Mouse (Mus musculus) testis, adult 2 months (tissue): ENCODE measurements around the gene Mettl17. TPM values are rescaled to one million over a fixed set of nuclear protein-coding genes. Genes with fewer than 3 reads are reported as not detected.
"Not testable (repeated sequence)": the region's sequence is repeated elsewhere in the genome, so short reads cannot be mapped to it uniquely, and the experiment has no call there.

ENCODE experiments used
- H3K27ac ChIP-seq: fragments of 200-500 bp; 2 replicates; pipeline ENCODE4 v1.5.1; 2012; ENCODE audit warnings: low read depth, low read length; ENCODE audit not compliant: control insufficient read depth, insufficient read depth
- H3K27me3 ChIP-seq: fragments of 200-500 bp; 2 replicates; pipeline ENCODE4 v1.6.1; 2012; ENCODE audit warnings: mild to moderate bottlenecking, low read length, moderate library complexity; ENCODE audit not compliant: control insufficient read depth, insufficient read depth
- H3K36me3 ChIP-seq: fragments of 200-500 bp; 2 replicates; pipeline ENCODE4 v1.6.1; 2012; ENCODE audit warnings: mild to moderate bottlenecking, low read length; ENCODE audit not compliant: control insufficient read depth, insufficient read depth
- H3K4me1 ChIP-seq: fragments of 200-500 bp; 2 replicates; pipeline ENCODE4 v1.6.1; 2012; ENCODE audit warnings: low read length; ENCODE audit not compliant: control insufficient read depth, insufficient read depth
- H3K4me3 ChIP-seq: fragments of 200-500 bp; 2 replicates; pipeline ENCODE4 v1.5.1; 2012; ENCODE audit warnings: low read depth, mild to moderate bottlenecking, low read length, moderate library complexity, mixed read lengths; ENCODE audit not compliant: control insufficient read depth
- CTCF ChIP-seq: fragments of 200-500 bp; IDR thresholded peaks from 2 replicates; pipeline ENCODE4 v1.5.1; 2012; ENCODE audit warnings: low read depth, mild to moderate bottlenecking, inconsistent platforms, low read length, moderate library complexity; ENCODE audit not compliant: control insufficient read depth, insufficient read depth, insufficient replicate concordance
- POLR2A ChIP-seq: fragments of 200-500 bp; IDR thresholded peaks from 2 replicates; pipeline ENCODE4 v1.6.1; 2012; ENCODE audit warnings: low read depth, mild to moderate bottlenecking, inconsistent platforms, low read length, moderate library complexity; ENCODE audit not compliant: control insufficient read depth
- polyA plus RNA-seq: library from polyadenylated mRNA; depleted of rRNA; stranded (reverse); fragments of >200 nt; gene quantifications from 2 replicates; pipeline ENCODE4 v1.2.3, GENCODE M21; 2012; rRNA removed

Mettl17 gene
- 14.4 and 15.8 TPM in 2 replicates for polyA plus RNA-seq

GRCm38 (mm10) chr14:51884598-51885331 is at the start of gene Mettl17:
TSS of gene Mettl17 (plus strand) at chr14:51884842.
- Histone ChIP-seq H3K4me3 (peak within 1 kb of the TSS; percentile 86), H3K36me3 (no peaks in the 10 kb centered on the region), H3K4me1 (peaks cover 3% of the 10 kb centered on the region), H3K27me3 (no peaks in the 10 kb centered on the region), H3K27ac (peak within 1 kb of the TSS; percentile 3)
- peak; percentile 84 for TF ChIP-seq POLR2A
- no peak for TF ChIP-seq CTCF

GRCm38 (mm10) chr14:51838480-51838879 is 46.2 kb upstream of the Mettl17 start:
- H3K4me1 ChIP-seq, H3K27ac ChIP-seq, H3K4me3 ChIP-seq, H3K36me3 ChIP-seq, H3K27me3 ChIP-seq: not testable (repeated sequence)
- peak; percentile 26; the same call in 1 of the 2 replicates for TF ChIP-seq CTCF

GRCm38 (mm10) chr14:51842250-51842649 is 42.4 kb upstream of the Mettl17 start:
- H3K36me3 ChIP-seq, result no peaks in the 10 kb centered on the region
- no peak for TF ChIP-seq POLR2A
- no peak for TF ChIP-seq CTCF
- H3K4me3 ChIP-seq, result no peak overlapping the region
- H3K27ac ChIP-seq, result no peak overlapping the region
- peaks cover 3% of the 10 kb centered on the region; the same call in 1 of the 2 replicates for H3K4me1 ChIP-seq
- H3K27me3 ChIP-seq, result no peaks in the 10 kb centered on the region

- H3K36me3 ChIP-seq, result no peaks in the 10 kb centered on the region
- H3K27me3 ChIP-seq, result no peaks in the 10 kb centered on the region
- H3K4me1 ChIP-seq, result peaks cover 3% of the 10 kb centered on the region; the same call in 1 of the 2 replicates
- H3K4me3 ChIP-seq, result no peak overlapping the region
- TF ChIP-seq CTCF, result no peak
- no peak for TF ChIP-seq POLR2A
- H3K27ac ChIP-seq, result no peak overlapping the region
These were observed 41.9 kb upstream of the Mettl17 start for GRCm38 (mm10) chr14:51842781-51843180.

GRCm38 (mm10) chr14:51843882-51844281 is 40.8 kb upstream of the Mettl17 start:
- no peak for TF ChIP-seq POLR2A
- no peak for TF ChIP-seq CTCF
- H3K27ac ChIP-seq, result no peak overlapping the region
- peaks cover 3% of the 10 kb centered on the region; the same call in 1 of the 2 replicates for H3K4me1 ChIP-seq
- no peak overlapping the region for H3K4me3 ChIP-seq
- H3K27me3 ChIP-seq, result no peaks in the 10 kb centered on the region
- H3K36me3 ChIP-seq, result no peaks in the 10 kb centered on the region

GRCm38 (mm10) chr14:51846566-51846965 is 38.1 kb upstream of the Mettl17 start:
- H3K4me1 ChIP-seq, result peaks cover 3% of the 10 kb centered on the region; the same call in 1 of the 2 replicates
- no peak overlapping the region for H3K27ac ChIP-seq
- no peaks in the 10 kb centered on the region for H3K36me3 ChIP-seq
- TF ChIP-seq POLR2A (no peak), CTCF (no peak)
- H3K4me3 ChIP-seq, result no peak overlapping the region
- no peaks in the 10 kb centered on the region for H3K27me3 ChIP-seq

GRCm38 (mm10) chr14:51851006-51851405 is 33.6 kb upstream of the Mettl17 start:
- TF ChIP-seq CTCF, result peak; percentile 35; the same call in 1 of the 2 replicates
- not testable (repeated sequence) for H3K4me3 ChIP-seq, H3K27me3 ChIP-seq, H3K4me1 ChIP-seq, H3K27ac ChIP-seq, H3K36me3 ChIP-seq
